Mouse (Mus musculus) telencephalon, adult 2 months (tissue): Measurements from ENCODE around the gene Hoxd3.

Experiments used
- DNase-seq: peaks from one replicate; pipeline ENCODE4 v3.0.0-alpha.2; 2011; ENCODE audit warnings: low read depth, low spot score

The Hoxd3 gene

DNA sequence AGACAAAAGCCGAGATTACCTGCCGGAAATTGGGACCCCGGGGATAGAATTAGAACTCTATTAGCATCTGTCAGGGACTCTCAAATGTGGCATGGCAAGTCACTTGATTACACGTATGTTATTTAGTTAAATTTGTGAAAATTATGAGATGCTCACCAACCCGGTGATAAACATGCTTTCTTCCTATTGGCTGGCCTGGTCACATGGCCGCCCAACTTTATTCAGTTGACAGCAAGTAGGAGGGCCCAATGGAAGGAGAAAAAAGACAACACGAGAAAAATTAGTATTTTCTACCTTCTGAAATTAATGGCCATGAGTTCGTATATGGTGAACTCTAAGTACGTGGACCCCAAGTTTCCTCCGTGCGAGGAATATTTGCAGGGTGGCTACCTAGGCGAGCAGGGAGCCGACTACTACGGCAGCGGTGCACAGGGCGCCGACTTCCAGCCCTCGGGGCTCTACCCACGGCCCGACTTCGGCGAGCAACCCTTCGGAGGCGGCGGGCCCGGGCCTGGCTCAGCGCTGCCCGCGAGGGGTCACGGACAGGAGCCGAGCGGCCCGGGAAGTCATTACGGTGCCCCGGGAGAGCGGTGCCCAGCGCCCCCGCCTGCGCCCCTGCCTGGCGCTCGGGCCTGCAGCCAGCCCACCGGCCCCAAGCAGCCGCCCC is 15.4 kb downstream of the Hoxd3 start:
- DNase-seq: no peak

DNA sequence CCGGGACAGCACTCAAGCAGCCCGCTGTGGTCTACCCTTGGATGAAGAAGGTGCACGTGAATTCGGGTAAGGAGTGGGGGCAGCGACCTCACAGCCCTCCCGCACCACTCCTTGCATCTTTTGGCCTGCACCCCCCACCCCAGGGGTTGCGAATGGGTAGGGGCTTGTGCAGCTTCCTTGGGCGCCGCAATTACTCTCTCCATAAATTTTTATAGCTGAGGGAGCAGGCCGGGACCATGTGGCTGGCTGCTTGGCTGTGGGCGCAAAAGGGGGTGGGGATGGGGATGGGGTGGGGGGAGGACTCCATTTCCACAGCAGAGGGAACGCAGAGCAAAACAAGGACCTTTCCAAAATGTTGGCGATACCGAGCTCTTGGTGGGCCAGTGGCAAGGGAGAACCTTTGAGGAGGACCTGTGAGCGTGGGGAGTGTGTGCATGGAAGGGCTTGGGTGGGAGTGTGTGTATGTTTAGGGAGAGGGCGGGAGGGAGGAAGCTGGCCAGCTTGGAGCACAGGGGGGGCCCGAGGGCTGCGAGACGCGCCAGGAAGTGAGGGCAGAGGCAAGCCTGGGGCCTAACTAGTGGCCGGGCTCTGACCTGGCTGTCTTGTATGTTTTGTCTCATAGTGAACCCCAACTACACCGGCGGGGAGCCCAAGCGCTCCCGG is 16.0 kb downstream of the Hoxd3 start:
- DNase-seq: no peak

- no peak for DNase-seq
Measured at GRCm38 (mm10) chr2:74728303-74728680, 16.6 kb downstream of the Hoxd3 start.

- DNase-seq: no peak
Measured at GRCm38 (mm10) chr2:74730331-74730730, 18.6 kb downstream of the Hoxd3 start.

DNA sequence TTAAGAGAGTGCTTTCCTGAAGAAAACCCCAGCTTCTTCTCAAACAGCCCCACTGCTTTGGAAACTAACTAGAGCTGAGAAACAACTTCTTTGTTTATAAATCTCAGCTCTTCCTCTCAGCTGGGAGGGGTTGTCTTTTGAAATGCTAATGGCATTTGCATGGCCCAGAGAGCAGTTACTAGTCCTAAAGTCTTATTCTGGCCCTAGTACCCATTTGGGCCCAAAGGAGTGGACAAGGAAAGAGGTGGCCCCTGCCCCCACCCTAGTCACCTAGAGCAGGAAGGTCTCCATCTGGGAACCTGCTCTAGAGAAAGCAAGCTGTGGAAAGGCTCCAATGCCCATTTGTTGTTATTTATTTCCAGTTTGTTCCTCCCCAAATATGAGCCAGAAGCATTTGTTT is 19.3 kb downstream of the Hoxd3 start:
- DNase-seq: no peak

DNA sequence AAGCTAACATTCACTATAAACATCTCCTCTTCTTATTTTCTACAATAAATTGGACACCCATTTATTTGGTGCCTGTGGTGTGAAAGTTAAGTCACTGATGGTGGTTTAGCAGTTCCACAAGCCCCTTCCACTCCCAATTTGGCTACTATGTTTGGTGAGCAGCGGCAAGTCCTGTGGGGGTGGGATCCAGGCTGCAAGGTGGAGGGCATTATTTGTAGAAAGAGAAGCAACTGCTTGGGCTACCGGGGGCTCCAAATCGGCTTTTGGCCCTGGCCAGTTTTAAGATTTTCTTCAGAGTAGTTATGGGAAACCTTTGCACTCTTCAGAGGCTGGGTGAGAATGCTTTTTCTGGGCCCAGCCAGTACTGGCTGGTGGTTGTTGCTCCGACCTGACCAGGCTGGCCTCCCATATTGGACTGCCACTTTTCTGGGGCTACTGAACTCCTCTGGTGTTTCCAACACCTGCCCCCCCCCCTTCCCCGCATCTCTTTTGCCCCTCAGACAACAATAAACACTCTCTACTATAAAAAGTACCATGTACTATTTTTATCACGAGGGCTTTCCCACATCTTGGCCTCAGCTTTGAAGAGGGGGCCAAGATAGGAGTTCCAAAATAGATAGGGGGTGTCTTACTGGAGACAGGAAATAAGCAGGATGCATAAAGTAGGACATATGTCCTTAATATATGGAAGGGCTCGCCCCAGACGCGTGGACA is 20.2 kb downstream of the Hoxd3 start:
- no peak for DNase-seq

GRCm38 (mm10) chr2:74732513-74733316 is 21.0 kb downstream of the Hoxd3 start:
- no peak for DNase-seq

DNA sequence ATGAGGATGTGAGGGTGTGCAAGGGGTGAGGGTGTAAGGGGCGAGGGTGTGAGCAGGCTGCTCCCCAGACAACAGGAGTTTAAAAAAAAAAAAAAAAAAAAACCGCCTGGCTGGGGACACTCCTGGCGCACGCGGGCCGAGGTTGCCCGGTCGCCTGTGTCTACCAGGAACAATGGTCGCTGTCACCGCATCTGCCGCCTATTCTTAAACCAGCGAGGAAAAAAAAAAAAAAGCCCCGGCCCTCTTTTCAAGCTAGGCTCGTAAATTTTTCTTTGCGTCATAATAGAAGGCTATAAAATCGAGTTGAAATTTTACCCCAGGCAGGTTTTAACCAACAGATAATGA is 21.6 kb downstream of the Hoxd3 start:
- DNase-seq: no peak

DNA sequence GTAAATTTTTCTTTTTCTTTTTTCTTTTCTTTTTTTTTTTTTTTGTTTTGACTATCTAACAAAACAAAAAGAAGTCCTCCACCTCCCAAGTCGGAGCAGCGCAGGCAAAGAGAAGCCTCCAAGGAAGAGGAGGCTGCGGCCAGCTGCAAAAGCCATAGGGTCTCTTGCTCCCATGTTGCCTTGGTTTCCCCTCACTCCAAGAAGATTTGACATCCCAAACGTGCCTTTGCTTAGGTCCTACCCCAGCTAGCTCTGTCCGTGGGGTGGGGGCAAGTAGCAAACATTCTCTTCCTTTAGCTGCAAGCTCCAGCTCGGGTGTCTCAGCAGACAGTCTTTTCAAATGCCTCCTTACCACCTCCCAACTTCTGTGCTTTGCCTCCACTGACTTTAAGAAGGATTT is 22.0 kb downstream of the Hoxd3 start:
- DNase-seq: no peak

DNA sequence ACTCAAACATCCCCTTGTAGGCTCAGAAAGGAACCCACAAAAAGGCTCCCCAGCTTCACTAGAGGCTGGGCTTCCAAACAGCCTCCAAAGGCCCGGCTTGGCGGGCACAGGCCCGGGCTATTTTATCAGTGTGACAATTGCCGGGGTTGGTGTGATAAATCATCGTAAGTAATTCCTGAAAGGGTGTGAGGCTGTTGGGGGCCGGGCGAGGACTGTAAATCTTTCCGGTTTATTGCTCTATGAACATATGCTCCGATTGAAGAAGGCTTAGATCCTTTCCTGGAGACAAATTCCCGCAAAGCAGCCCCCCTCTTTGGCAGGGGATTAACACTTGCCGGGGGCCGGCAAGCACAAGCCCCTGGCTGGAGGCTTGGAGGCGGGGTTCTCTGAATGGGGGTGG is 22.7 kb downstream of the Hoxd3 start:
- no peak for DNase-seq

DNA sequence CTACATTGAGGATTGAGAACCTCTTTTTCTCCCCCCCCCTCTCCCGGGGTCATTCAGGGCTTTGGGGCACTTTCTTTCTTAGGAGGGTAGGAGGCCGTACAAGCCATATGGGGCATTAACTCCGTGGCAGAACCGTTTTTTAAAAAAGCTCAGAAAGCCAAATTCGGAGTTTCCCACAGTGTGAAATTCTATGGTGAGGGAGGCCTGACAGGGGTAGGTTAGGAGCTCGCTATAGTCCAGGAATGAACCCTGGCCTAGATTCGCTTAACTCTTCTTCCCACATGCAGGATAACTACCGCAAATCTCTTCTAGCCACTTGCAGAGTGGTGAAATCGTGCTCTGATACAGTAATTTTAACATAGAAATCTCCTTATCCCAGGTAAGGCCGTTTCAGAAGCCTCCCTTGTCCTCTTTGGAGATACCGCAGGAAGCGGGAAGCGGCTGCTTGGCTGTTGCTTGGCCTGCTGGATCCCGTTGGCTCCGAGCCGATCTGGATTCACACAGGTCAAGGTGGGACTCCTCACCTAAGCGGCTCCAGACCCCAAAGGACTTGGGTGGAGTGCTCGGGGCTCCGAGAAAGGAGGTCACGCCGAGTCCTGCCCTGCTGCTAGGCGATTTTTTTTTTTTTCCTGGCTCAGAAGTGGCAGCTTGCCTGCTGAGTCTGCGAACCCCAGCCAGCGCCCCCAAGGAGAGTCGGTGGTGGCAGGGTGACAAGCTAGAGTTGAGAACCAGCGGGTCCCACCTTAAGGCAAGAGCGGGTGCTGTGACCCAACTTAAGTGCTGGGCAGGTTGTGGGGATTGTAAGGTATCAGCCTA is 23.5 kb downstream of the Hoxd3 start:
- DNase-seq: no peak

DNA sequence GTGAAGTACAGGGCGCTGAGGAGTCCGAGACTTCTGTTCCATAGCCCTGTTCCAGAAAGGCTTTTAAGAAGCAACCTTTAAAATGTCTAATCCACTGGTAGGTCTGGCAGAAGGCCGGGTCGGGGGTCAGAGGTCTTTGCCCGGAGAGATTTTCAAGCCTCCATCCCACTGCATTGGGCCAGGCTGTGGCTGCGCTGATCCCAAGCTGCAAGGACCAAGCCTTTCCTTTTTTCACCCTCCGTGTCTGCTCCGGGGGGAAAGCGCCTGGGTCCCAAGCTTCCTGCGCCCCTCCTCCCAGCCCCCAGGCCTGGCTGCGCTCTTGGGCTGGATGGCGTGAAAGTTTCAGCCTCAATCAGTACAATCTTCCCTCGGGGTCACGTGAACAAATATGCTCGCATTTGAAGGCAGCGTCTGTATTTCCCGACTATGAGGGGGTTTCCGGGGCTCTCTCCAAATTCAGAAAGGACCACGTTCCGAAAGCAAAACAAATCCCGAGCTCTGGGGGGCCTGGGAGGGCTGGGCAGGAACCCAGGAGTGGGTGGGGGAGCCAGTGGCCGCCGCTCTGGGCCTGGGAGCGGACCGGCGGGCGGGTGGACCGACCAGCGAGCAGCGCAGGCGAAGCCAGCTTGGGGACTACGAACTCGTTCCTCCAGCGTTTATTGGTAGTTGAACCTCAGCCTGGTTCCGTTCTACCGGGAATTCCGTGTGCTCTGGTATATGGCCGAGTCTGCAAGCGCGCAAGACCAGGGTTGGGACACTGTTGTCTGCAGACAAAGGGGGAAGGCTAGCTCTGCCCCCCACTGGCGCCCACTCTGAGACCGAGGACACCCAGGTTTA is 24.3 kb downstream of the Hoxd3 start:
- DNase-seq: no peak

DNA sequence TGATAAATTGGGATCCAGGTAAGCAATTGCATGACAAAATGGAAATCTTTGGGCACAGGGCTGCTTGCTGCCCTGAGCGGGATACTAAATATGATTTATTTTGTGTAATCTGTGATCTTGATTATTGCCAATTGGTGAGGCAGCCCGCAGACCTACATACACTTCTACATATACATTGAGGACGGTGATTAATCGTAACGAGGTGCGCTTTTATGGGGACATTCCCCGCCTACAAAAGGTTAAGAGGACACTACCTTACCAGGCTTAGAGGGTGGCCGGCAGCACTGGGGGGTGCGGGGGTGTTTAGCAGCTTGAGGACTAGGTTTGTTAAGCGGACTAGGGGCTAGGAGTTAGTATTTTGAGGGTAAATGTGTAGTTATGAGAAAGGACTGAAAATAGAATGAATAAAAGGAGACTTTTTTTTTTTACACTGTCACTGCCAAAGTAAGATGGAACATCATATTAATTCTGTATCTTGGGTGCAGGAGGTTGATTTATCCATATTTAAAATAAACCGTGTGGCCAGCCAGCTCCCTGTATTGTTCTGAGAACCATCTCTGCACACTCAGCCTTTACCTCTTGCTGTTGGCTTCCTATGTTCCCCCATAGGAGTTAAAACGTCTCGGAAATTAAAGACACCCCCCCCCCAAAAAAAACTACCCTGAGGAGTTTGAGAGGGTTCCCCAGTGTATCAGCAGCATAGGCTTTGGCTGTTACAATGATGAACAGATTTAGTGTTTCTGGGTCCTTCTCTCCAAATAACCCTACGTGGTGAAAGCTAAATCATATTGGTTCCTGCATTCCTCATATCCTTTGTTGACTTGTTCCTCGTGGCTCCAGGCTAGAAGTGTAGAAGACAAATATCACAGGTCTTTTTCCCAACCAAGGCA is 25.2 kb downstream of the Hoxd3 start:
- no peak for DNase-seq

- no peak for DNase-seq
Measured at GRCm38 (mm10) chr2:74737578-74738070, 25.9 kb downstream of the Hoxd3 start.

GRCm38 (mm10) chr2:74738623-74739475 is 27.1 kb downstream of the Hoxd3 start:
- no peak for DNase-seq

- no peak for DNase-seq
Measured at GRCm38 (mm10) chr2:74739476-74739800, 27.7 kb downstream of the Hoxd3 start.

DNA sequence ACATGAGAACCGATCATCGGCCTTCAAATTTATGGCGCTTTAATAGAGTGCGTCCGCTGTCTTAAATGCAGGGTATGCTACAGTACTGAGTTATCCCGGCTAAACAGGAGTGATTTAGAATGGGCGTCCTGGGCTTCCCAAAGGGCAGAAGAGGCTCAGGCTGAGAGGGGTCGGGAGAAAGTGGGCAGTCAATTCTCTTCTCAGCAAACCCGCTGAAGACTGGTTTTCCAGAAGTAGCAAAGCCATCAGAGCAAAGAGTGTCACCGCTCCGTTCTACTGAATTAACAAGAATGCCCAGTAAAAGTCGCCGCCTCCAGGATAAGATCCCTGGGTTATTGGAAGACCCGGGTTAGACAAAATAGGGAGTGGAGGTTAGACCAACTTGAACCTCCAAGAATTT is 28.1 kb downstream of the Hoxd3 start:
- DNase-seq: no peak

DNA sequence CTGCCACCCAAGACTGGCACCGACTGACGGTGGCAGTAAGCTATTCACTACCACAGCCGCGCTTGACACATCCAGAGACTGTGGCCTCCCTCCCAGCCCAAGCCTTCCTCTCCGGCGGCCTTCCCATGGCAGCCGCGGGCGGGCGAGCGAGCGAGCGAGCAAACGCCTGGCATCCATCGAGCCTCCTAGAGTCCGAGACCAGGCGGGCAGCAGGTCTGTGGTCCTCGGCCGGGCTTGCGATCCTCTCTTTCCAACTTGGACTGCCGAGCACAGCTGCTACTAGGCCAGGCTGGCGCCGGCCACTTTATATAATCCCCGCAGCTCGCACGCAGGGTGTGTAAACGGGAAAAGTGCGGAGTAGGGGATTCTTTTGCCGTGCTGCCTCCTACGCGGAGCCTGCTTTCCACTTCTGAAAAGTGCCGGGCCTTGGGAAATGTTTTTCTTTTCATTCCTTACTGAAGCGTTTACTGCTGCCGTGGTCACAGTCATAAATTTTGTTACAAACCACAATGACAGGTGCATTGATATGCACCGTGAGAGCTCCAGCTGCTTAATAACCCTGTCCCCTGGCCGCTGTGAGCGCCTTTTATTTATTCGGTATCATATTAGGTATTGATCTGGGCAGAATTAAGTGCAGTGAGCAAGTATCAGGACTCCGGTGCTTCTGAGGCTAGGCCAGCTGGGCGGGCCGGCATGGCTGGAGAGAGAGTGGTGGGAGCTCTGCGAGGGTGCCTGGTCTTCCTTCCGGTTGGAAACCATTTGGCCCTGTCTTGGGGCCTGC is 28.8 kb downstream of the Hoxd3 start:
- DNase-seq: no peak
